1 mouse cellular context compared by ENCODE assay signal in genomic region chr4:149796567-149797219, GRCm38 (mm10).
TF ChIP-seq lines count a peak whose summit lies in the region.

No protein-coding gene starts in this region.

TF ChIP-seq in MEL, 35 proteins besides CTCF, POLR2A, EP300 and RAD21 (continued from another document):
- TF ChIP-seq MXI1 (IDR thresholded peaks at IDR 0.05; ENCODE audit: low read depth, low read length) (peak; percentile 64), RCOR1 (IDR thresholded peaks at IDR 0.05; ENCODE audit: low read depth, low read length) (peak; percentile 84), TCF12 (IDR thresholded peaks at IDR 0.05; ENCODE audit: low read depth, low read length) (peak; percentile 88), MAFK (IDR thresholded peaks at IDR 0.05; ENCODE audit: borderline replicate concordance, low read depth, low read length) (peak; percentile 88), NRF1 (IDR thresholded peaks at IDR 0.05; ENCODE audit: insufficient read depth, low read depth, low read length, poor library complexity, severe bottlenecking) (no peak), BHLHE40 (IDR thresholded peaks at IDR 0.05; ENCODE audit: borderline replicate concordance, low read depth, low read length) (peak; percentile 43; the same call in 1 of the 2 replicates), CHD2 (IDR thresholded peaks at IDR 0.05; ENCODE audit: low read length) (peak; percentile 63), USF2 (IDR thresholded peaks at IDR 0.05; ENCODE audit: borderline replicate concordance in 1 of 2, insufficient read depth in 1 of 2, low read depth in 1 of 2, low read length in 2 of 2) (no peak), JUND (IDR thresholded peaks at IDR 0.05; ENCODE audit: low read depth, low read length) (peak; percentile 87; the same call in 1 of the 2 replicates), GABPA (IDR thresholded peaks at IDR 0.05; ENCODE audit: low read depth, low read length) (peak; percentile 89), ELF1 (IDR thresholded peaks at IDR 0.05; ENCODE audit: low read depth, low read length) (peak; percentile 48; the same call in 1 of the 2 replicates), ZMIZ1 (IDR thresholded peaks at IDR 0.05; ENCODE audit: low read depth, low read length) (peak; percentile 65; the same call in 1 of the 2 replicates), ZKSCAN1 (IDR thresholded peaks at IDR 0.05; ENCODE audit: low read depth, low read length) (0 out of 2 replicates have a peak, but pooled peaks have one; percentile 55), SIN3A (IDR thresholded peaks at IDR 0.05; ENCODE audit: low read length) (peak; percentile 93), POLR2AphosphoS2 (IDR thresholded peaks at IDR 0.05; ENCODE audit: low read length) (no peak; the same call in 1 of the 2 replicates), MEF2A (IDR thresholded peaks at IDR 0.05; ENCODE audit: extremely low read depth, insufficient replicate concordance, low read depth, low read length, poor library complexity, severe bottlenecking) (peak; percentile 84; the same call in 1 of the 2 replicates), HCFC1 (IDR thresholded peaks at IDR 0.05; ENCODE audit: low read depth, low read length) (peak; percentile 69), GATA1 (IDR thresholded peaks at IDR 0.05; ENCODE audit: low read depth, low read length) (peak; percentile 80), POLR2AphosphoS5 (IDR thresholded peaks at IDR 0.05; ENCODE audit: borderline replicate concordance, low read depth, low read length) (no peak), MYB (IDR thresholded peaks at IDR 0.05; ENCODE audit: low read depth, low read length) (peak; percentile 95), TAL1 (IDR thresholded peaks at IDR 0.05; ENCODE audit: low read length) (peak; percentile 84), UBTF (IDR thresholded peaks at IDR 0.05; ENCODE audit: borderline replicate concordance, insufficient read depth, low read depth, low read length) (no peak), NELFE (IDR thresholded peaks at IDR 0.05; ENCODE audit: low read depth, low read length) (peak; percentile 31; the same call in 1 of the 2 replicates), ZNF384 (IDR thresholded peaks at IDR 0.05; ENCODE audit: low read depth, low read length) (no peak), KAT2A (conservative IDR thresholded peaks at IDR 0.05; ENCODE audit: low read depth, low read length) (peak; percentile 56; the same call in 1 of the 2 replicates), MAZ (IDR thresholded peaks at IDR 0.05; ENCODE audit: low read depth, low read length) (peak; percentile 76), MAX (IDR thresholded peaks at IDR 0.05; ENCODE audit: low read length) (no peak; the same call in none of the 2 replicates), E2F4 (IDR thresholded peaks at IDR 0.05; ENCODE audit: borderline replicate concordance, low read depth, low read length) (no peak; the same call in 1 of the 2 replicates), SMC3 (IDR thresholded peaks at IDR 0.05; ENCODE audit: low read depth, low read length) (peak; percentile 12; the same call in 1 of the 2 replicates), ZC3H11A (IDR thresholded peaks at IDR 0.05; ENCODE audit: low read depth, low read length) (no peak)
